Mouse (Mus musculus) kidney, embryonic 16.5 days (tissue): ENCODE measurements at regions not wholly inside any gene's neighbourhood (a gene's known extent, or its start where the extent isn't known, plus 50 kb on each side); places are given as distances from the start of the nearest gene placed in this dataset.

ENCODE experiments used
- ATAC-seq: fragments of 200-750 bp; cut with Nextera tagmentation; 2 replicates; pipeline ENCODE4 v1.8.0; 2017; ENCODE audit warnings: moderate TSS enrichment; ENCODE audit not compliant: low FRiP score, low TSS enrichment
- H3K27ac ChIP-seq: fragments of 300-500 bp; sonication (generic); 2 replicates; pipeline ENCODE4 v1.5.1; 2014; ENCODE audit warnings: low read length
- H3K27me3 ChIP-seq: fragments of 300-500 bp; sonication (generic); 2 replicates; pipeline ENCODE4 v1.6.1; 2014; ENCODE audit warnings: low read length, control low read depth, mixed read lengths; ENCODE audit not compliant: insufficient read depth
- H3K36me3 ChIP-seq: fragments of 300-500 bp; sonication (generic); 2 replicates; pipeline ENCODE4 v1.6.1; 2014; ENCODE audit warnings: low read length, control low read depth, mixed read lengths; ENCODE audit not compliant: insufficient read depth
- H3K4me1 ChIP-seq: fragments of 300-500 bp; sonication (generic); 2 replicates; pipeline ENCODE4 v1.6.1; 2014; ENCODE audit warnings: low read length, control low read depth, mixed read lengths; ENCODE audit not compliant: insufficient read depth
- H3K4me2 ChIP-seq: fragments of 300-500 bp; sonication (generic); replicated peaks from 2 replicates; pipeline ENCODE4 v1.6.1; 2014; ENCODE audit warnings: low read depth, low read length
- H3K4me3 ChIP-seq: fragments of 300-500 bp; sonication (generic); 2 replicates; pipeline ENCODE4 v1.5.1; 2014; ENCODE audit warnings: mild to moderate bottlenecking, low read length
- H3K9ac ChIP-seq: fragments of 300-500 bp; sonication (generic); replicated peaks from 2 replicates; pipeline ENCODE4 v1.6.1; 2014; ENCODE audit warnings: low read length
- H3K9me3 ChIP-seq: fragments of 300-500 bp; sonication (generic); 2 replicates; pipeline ENCODE4 v1.6.1; 2016; ENCODE audit warnings: low read length, control low read depth
- WGBS: fragments of 180-500 bp; shearing (Covaris S2); extraction: QIAGEN DNeasy Blood & Tissue Kit; methylation state at CpG from one replicate; pipeline ENCODE4 v1.1.7; 2014; 5-methylcytosine and 5-hydroxymethylcytosine counted together

DNA sequence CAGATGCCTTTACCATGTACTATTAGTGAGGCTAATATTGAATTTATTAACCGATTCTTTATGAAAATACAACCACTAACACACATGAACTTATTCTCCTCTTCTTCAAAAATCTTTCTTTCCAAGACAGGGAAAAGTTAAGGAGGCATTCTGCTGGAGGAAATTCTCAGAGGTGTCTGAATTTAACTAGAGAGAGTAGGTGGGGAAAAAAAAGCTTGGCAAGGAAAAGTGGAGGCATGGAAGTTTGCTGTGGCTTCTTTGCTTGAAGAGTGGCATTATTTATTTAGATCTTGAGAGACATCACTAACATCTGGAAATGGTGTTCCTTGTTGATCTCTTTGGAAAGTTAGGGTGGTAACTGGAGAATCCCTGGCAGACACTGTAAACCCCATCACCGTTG, 173.2 kb downstream of the Tm4sf1 start:
- no peak overlapping the region for H3K27ac ChIP-seq
- no peaks in the 10 kb centered on the region for H3K36me3 ChIP-seq
- H3K27me3 ChIP-seq = no peaks in the 10 kb centered on the region
- no peak overlapping the region for H3K4me2 ChIP-seq
- ATAC-seq = no peak
- no peaks in the 10 kb centered on the region for H3K4me1 ChIP-seq
- H3K4me3 ChIP-seq = no peak overlapping the region
- H3K9ac ChIP-seq = no peak overlapping the region
- 80% methylated on average over 2 of the region's 2 CpGs for WGBS
- H3K9me3 ChIP-seq = no peaks in the 10 kb centered on the region

DNA sequence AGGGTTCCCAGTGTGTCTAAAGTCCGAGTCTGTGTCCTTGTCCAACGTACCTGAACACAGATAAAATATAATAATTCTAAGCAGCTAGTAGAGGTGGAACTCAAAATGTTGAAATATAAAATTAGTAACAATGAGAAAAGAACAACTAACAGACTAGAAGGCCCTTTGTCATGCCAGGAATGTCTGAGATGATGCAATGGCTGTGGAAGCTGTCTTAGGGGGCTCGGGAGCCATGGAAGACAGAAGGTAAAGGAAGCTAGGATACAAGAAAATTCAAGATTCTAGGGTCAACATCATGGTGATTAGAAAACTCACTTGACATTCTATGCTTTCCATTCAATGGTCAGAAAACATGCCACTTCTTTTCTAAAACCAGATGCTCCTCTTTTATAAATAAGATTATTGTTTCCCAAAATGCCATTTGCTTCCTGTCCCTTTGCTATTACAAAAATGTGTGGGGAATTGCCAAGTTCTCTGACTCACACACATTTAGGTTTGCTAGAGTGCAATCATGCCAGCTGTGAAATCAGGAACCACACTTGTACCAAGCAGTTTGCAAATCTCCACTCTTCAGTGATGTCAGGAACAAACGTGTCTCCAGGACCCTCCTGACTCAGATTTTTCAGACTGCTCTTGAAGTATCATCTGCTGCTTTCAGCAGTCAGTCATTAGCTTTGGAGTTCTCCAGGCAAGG, 175.8 kb downstream of the Tm4sf1 start:
- ATAC-seq = no peak
- WGBS = 77% methylated on average over 4 of the region's 4 CpGs
- H3K4me3 ChIP-seq = no peak overlapping the region

DNA sequence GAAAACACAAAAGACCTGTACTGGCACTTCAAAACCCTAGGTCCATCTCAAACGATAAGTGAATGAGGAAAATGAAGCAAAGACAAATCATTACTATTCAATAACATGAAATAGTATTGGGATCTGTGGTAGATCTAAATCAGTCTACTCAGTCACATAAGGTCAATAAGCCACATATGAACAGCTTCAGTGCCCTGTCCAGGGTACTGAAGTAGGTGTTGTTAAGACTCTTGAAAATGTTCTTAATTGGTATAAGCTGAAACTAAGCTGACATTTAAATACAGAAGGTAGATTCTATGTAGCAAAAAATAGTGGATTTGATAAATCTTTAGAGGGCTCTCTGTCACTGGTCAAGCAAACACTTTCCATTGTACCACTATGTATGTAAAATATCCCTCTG, 183.8 kb downstream of the Tm4sf1 start:
- H3K4me3 ChIP-seq = no peak overlapping the region
- no peak for ATAC-seq
- H3K4me1 ChIP-seq = no peaks in the 10 kb centered on the region
- no peak overlapping the region for H3K4me2 ChIP-seq
- H3K36me3 ChIP-seq = no peaks in the 10 kb centered on the region
- H3K27ac ChIP-seq = no peak overlapping the region
- H3K9me3 ChIP-seq = no peaks in the 10 kb centered on the region
- 90% methylated on average over 1 of the region's 1 CpGs for WGBS
- no peaks in the 10 kb centered on the region for H3K27me3 ChIP-seq
- H3K9ac ChIP-seq = no peak overlapping the region

More for the DNA sequence above, 175.8 kb downstream of the Tm4sf1 start:
- H3K36me3 ChIP-seq = no peaks in the 10 kb centered on the region
- no peaks in the 10 kb centered on the region for H3K9me3 ChIP-seq
- no peaks in the 10 kb centered on the region for H3K4me1 ChIP-seq
- no peak overlapping the region for H3K4me2 ChIP-seq
- no peaks in the 10 kb centered on the region for H3K27me3 ChIP-seq
- H3K27ac ChIP-seq = no peak overlapping the region
- no peak overlapping the region for H3K9ac ChIP-seq

DNA sequence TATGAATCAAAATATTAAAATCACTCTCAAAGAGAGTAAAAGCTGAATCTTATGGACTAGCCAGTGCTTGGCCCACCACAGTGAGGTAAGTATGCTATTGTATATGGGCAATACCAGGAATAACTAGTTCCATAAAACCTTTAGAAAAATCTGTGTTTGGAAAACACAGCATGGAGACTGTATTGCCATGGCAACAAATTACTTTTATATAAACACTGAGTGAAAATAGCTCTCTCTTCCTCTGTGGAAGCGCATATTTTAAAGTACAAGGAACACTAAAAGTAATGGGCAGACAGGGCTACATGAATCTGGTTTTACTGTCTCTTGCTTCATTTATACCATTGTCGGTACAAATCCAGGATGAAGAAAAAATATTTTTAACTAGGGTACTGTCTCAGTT, 199.5 kb downstream of the Tm4sf1 start:
- ATAC-seq = no peak
- 72% methylated on average over 2 of the region's 2 CpGs for WGBS

DNA sequence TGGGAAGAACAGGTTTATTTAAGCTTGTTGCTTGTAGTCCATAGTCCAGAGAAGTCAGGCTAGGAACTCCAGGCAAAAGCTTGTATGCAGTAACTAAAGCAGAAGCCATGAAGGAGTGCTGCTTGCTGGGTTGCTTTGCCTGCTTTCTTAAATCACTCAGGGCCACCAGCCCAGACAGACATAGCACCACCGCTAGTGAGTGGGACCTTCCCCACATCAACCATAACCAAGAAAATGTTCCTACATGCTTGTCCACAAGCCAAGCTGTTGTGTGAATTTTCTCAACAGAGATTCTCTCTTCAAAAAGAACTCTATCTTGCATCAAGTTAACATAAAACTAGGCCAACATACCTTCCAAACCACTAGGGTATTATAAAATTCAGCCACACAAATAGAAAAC, 201.3 kb downstream of the Tm4sf1 start:
- no peak for ATAC-seq
- 73% methylated on average over 1 of the region's 1 CpGs for WGBS
- Histone ChIP-seq H3K9me3 (no peaks in the 10 kb centered on the region), H3K27ac (no peak overlapping the region), H3K4me1 (no peaks in the 10 kb centered on the region), H3K9ac (no peak overlapping the region), H3K4me3 (no peak overlapping the region), H3K4me2 (no peak overlapping the region), H3K36me3 (no peaks in the 10 kb centered on the region), H3K27me3 (no peaks in the 10 kb centered on the region)

More for the DNA sequence above, 199.5 kb downstream of the Tm4sf1 start:
- Histone ChIP-seq H3K27ac (no peak overlapping the region), H3K9me3 (no peaks in the 10 kb centered on the region), H3K36me3 (no peaks in the 10 kb centered on the region), H3K9ac (no peak overlapping the region), H3K4me3 (no peak overlapping the region), H3K4me2 (no peak overlapping the region), H3K4me1 (no peaks in the 10 kb centered on the region), H3K27me3 (no peaks in the 10 kb centered on the region)

DNA sequence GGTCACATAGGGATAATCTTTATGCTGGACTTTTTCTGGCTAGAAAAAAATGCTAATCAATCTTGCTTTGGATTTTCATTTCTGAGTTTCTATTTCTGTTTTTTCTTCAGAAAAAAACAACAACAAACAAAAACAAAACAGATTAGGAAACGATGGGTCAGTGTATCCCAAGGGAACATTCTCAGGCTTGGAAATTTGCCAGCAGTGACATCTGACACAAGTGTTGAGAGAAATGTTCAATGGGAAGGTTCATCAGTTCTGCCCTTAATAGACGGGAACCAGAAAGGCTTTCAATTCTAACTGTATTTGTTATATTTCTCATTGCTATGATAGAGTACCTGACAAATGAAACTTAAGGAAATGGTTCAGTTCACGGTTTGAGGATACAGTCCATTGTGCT, 206.9 kb downstream of the Tm4sf1 start:
- Histone ChIP-seq H3K4me2 (no peak overlapping the region), H3K9me3 (no peaks in the 10 kb centered on the region), H3K9ac (no peak overlapping the region), H3K4me3 (no peak overlapping the region), H3K27ac (no peak overlapping the region), H3K36me3 (no peaks in the 10 kb centered on the region), H3K4me1 (no peaks in the 10 kb centered on the region), H3K27me3 (no peaks in the 10 kb centered on the region)
- WGBS = 65% methylated on average over 3 of the region's 3 CpGs
- ATAC-seq = no peak

DNA sequence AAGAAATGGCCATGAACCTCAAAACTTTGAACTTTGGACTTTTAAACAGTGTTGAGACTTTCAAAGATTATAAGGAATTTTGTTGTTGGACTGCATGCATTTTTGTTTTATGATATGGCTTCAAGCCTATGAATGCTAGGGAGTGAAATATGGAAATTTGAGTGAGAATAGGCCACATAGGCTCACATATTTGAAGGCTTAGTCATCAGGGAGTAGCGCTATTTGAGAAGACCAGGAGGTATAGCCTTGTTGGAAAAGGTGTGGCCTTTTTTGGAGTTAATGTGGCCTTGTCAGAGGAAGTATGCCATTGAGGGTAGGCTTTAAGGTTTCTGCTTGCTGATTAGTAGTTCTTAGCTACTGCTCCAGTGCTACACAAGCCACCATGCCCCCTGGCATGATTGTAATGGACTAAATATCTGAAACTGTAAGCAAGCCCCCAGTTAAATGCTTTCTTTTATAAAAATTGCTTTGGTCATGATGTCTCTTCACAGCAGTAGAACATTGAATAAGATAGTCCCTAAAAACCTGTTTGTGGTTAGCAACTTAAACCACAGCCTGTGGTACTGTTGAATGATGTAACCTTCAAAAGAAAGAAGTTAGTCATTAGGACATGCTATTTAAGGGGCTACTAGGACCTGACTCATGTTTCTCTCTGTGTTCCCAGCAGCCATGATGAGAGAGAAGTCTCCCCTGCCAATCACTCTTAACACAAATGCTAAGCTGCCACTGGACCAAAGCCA, 208.4 kb downstream of the Tm4sf1 start:
- Histone ChIP-seq H3K4me1 (no peaks in the 10 kb centered on the region), H3K36me3 (no peaks in the 10 kb centered on the region), H3K9me3 (no peaks in the 10 kb centered on the region), H3K27ac (no peak overlapping the region), H3K9ac (no peak overlapping the region), H3K4me3 (no peak overlapping the region), H3K27me3 (no peaks in the 10 kb centered on the region), H3K4me2 (no peak overlapping the region)
- no peak for ATAC-seq
- 82% methylated on average over 1 of the region's 1 CpGs for WGBS

DNA sequence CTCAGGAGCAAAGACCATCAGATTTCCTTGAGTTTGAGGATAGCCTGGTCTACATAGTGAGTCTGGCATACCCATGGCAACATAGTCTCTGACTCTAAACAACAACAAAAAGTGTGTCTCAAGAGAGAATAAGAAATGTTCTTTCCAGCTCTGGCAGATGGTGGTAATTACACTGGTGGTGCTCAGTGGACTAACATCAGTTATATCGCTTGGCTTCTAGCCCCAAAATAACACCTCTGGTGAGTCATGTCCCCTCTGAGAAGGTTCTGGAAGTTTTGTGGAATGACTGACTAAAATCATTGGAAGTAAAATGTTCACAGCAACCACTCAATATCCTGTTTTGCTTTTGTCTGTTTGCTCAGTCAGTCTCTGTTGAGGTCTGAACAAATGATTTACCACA, 227.3 kb downstream of the Tm4sf1 start:
- no peak overlapping the region for H3K4me2 ChIP-seq
- H3K9me3 ChIP-seq = no peaks in the 10 kb centered on the region
- no peak overlapping the region for H3K9ac ChIP-seq
- 91% methylated on average over 1 of the region's 1 CpGs for WGBS
- ATAC-seq = no peak
- no peaks in the 10 kb centered on the region for H3K27me3 ChIP-seq
- no peaks in the 10 kb centered on the region for H3K36me3 ChIP-seq
- no peak overlapping the region for H3K27ac ChIP-seq
- no peak overlapping the region for H3K4me3 ChIP-seq
- no peaks in the 10 kb centered on the region for H3K4me1 ChIP-seq

DNA sequence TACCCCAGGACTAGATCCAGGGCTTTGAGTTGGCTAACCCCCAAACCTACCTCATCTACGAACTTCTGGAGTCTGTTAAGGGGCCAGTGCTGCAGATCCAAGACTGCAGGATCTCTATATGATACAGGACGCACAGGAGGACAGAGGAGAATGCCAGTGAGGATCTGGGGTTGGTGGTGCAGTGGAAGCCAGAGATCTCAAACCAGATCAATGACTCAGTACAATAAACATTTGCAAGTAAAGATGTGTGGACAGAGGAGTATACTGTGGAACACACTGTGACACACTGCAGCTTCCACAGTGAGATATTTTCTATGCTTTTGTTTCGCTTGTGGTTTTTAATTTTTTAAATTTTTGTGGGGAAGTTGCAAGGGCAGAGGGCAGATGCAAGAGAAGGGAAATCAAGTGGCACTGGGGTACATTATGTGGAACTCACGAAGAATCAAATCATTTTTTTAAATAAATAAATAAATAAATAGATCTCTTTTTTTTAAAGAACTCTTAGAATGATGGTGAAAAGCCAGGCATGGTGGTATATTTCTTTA, 227.8 kb downstream of the Tm4sf1 start:
- no peak for ATAC-seq
- Histone ChIP-seq H3K36me3 (no peaks in the 10 kb centered on the region), H3K27ac (no peak overlapping the region), H3K4me2 (no peak overlapping the region), H3K9me3 (no peaks in the 10 kb centered on the region), H3K4me1 (no peaks in the 10 kb centered on the region), H3K27me3 (no peaks in the 10 kb centered on the region), H3K4me3 (no peak overlapping the region), H3K9ac (no peak overlapping the region)
- WGBS = 85% methylated on average over 4 of the region's 4 CpGs

DNA sequence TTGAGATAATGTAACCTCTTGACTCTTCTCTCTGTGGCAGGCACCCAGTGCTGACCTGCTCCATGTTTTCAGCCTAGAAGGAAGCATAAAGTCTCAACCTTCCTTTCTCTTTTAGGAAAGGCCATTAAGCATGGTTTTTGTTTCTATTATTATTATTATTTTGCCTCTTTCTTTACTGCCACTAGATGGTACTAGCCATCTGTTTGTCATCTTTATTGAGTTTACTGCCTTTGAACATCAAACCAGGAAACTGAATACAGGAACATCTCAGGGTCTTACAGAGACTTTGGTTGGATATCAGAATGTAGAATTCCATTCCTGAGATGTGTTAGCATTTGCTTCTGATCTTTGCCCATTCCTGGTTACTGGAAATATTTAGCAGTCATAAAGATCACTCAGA, 268.8 kb downstream of the Tm4sf1 start:
- Histone ChIP-seq H3K9ac (no peak overlapping the region), H3K36me3 (no peaks in the 10 kb centered on the region), H3K4me1 (no peaks in the 10 kb centered on the region), H3K9me3 (no peaks in the 10 kb centered on the region), H3K4me3 (no peak overlapping the region), H3K27me3 (no peaks in the 10 kb centered on the region), H3K4me2 (no peak overlapping the region), H3K27ac (no peak overlapping the region)
- ATAC-seq = no peak
